Comparison of ENCODE assay signal across 9 mouse cellular contexts in the genomic region with DNA sequence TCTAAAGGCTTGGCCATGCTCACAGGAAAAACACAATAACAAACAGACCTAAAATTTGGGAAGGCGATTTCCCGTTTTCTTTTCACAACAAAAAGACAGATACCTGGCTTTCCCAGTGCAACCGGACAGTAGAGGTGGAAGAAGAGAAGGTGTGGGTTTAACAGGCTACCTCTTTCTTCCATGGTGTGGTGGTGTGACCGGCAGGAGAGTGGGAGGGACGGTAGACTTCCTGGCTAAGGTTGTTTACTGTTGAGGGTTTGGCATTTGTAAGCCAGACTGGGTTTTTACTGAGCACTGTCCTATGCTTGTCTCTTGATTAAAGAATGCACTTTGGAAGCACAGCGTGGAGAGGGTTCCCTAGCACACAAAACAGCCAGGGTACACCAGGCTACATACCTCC. TPM values are rescaled to one million over a fixed set of nuclear protein-coding genes. Genes with fewer than 3 reads are reported as not detected.
DNase-seq lines count a peak whose midpoint lies in the region; ATAC-seq and TF ChIP-seq lines count a peak whose summit lies in the region.
"Had no signal": no experiment of that assay in that cellular context is flagged by ENCODE, and none has a peak within 500 bp of the region (broad histone marks: within the 10 kb centered on the region; RNA-seq: fewer than 3 reads in every experiment).

No protein-coding gene starts in this region.

- no peak overlapping the region for H3K9ac ChIP-seq in heart, embryonic 14.5 days (ENCODE audit: low read length)
- H3K9ac ChIP-seq in forebrain, postnatal 0 days: peak overlapping the region; percentile 45; the same call in 1 of the 2 replicates
- no peak overlapping the region; the same call in 1 of the 2 replicates for H3K9ac ChIP-seq in midbrain, embryonic 12.5 days (replicated peaks)

- no peaks in the 10 kb centered on the region for H3K27me3 ChIP-seq in heart, embryonic 14.5 days (ENCODE audit: control insufficient read depth, insufficient read depth, low read length)
- H3K27me3 ChIP-seq in G1E (ENCODE audit: insufficient read depth, low read length): no peaks in the 10 kb centered on the region
- H3K27me3 ChIP-seq in forebrain, postnatal 0 days (ENCODE audit: insufficient read depth, low read length): no peaks in the 10 kb centered on the region
- peaks cover 13% of the 10 kb centered on the region for H3K27me3 ChIP-seq in midbrain, embryonic 12.5 days

- no peak for DNase-seq in heart, adult 18-20 months
- peak; percentile 56 for DNase-seq in G1E (ENCODE audit: low spot score)
- DNase-seq in forebrain, postnatal 0 days: peak; percentile 50
- no peak for DNase-seq in adrenal gland, adult 8-10 months
- no peak for DNase-seq in cerebellum, adult 9-11 months
- DNase-seq in adrenal gland, postnatal 36 days: no peak

- no peak overlapping the region for H3K4me3 ChIP-seq in heart, embryonic 14.5 days (ENCODE audit: control insufficient read depth in 1 of 2, insufficient read depth in 1 of 2, low read depth in 1 of 2, low read length in 2 of 2)
- H3K4me3 ChIP-seq in G1E (ENCODE audit: low read depth, low read length): peak overlapping the region; percentile 59
- peak overlapping the region; percentile 4; the same call in 1 of the 2 replicates for H3K4me3 ChIP-seq in forebrain, postnatal 0 days (ENCODE audit: low read depth, low read length)
- peak overlapping the region; percentile 33 for H3K4me3 ChIP-seq in midbrain, embryonic 12.5 days

- H3K9me3 ChIP-seq in heart, embryonic 14.5 days (ENCODE audit: control insufficient read depth, low read length): no peaks in the 10 kb centered on the region
- no peaks in the 10 kb centered on the region for H3K9me3 ChIP-seq in G1E (replicated peaks)
- H3K9me3 ChIP-seq in forebrain, postnatal 0 days (ENCODE audit: low read length): no peaks in the 10 kb centered on the region
- H3K9me3 ChIP-seq in midbrain, embryonic 12.5 days: no peaks in the 10 kb centered on the region

- 49% methylated on average over 6 of the region's 6 CpGs for WGBS in heart, embryonic 14.5 days
- WGBS in forebrain, postnatal 0 days: 17% methylated on average over 6 of the region's 6 CpGs
- WGBS in midbrain, embryonic 12.5 days: 14% methylated on average over 6 of the region's 6 CpGs

- H3K36me3 ChIP-seq in heart, embryonic 14.5 days (ENCODE audit: control insufficient read depth, insufficient read depth, low read length): no peaks in the 10 kb centered on the region
- peaks cover 10% of the 10 kb centered on the region for H3K36me3 ChIP-seq in G1E (replicated peaks)
- no peaks in the 10 kb centered on the region for H3K36me3 ChIP-seq in forebrain, postnatal 0 days (ENCODE audit: insufficient read depth)
- no peaks in the 10 kb centered on the region for H3K36me3 ChIP-seq in midbrain, embryonic 12.5 days

- no peak for TF ChIP-seq CTCF in G1E (IDR thresholded peaks at IDR 0.05; ENCODE audit: low read depth, low read length)
- no peak for TF ChIP-seq CTCF in forebrain, postnatal 0 days (IDR thresholded peaks at IDR 0.05; ENCODE audit: low read depth)

- H3K4me2 ChIP-seq in heart, embryonic 14.5 days (ENCODE audit: low read length): peak overlapping the region; percentile 58
- peak overlapping the region; percentile 40 for H3K4me2 ChIP-seq in forebrain, postnatal 0 days (ENCODE audit: low read depth)
- peak overlapping the region; percentile 50 for H3K4me2 ChIP-seq in midbrain, embryonic 12.5 days (replicated peaks)

- H3K27ac ChIP-seq in heart, embryonic 14.5 days (replicated peaks in 1 of 2; ENCODE audit: control insufficient read depth in 1 of 2, insufficient read depth in 1 of 2, low read depth in 2 of 2, low read length in 2 of 2): no peak overlapping the region
- H3K27ac ChIP-seq in forebrain, postnatal 0 days (ENCODE audit: low read depth, low read length): peak overlapping the region; percentile 4; the same call in 1 of the 2 replicates
- peak overlapping the region; percentile 81 for H3K27ac ChIP-seq in midbrain, embryonic 12.5 days (replicated peaks)

- H3K4me1 ChIP-seq in heart, embryonic 14.5 days (ENCODE audit: control insufficient read depth in 2 of 2, insufficient read depth in 2 of 2, low read length in 2 of 2): peaks cover 7 to 9% of the 10 kb centered on the region in 2 experiments
- H3K4me1 ChIP-seq in G1E (ENCODE audit: insufficient read depth, low read depth, low read length): peaks cover 49% of the 10 kb centered on the region
- peaks cover 4% of the 10 kb centered on the region; the same call in 1 of the 2 replicates for H3K4me1 ChIP-seq in forebrain, postnatal 0 days (ENCODE audit: insufficient read depth)
- peaks cover 16% of the 10 kb centered on the region for H3K4me1 ChIP-seq in midbrain, embryonic 12.5 days

- ATAC-seq in heart, embryonic 14.5 days (ENCODE audit: insufficient number of reproducible peaks, insufficient read depth, low FRiP score, low read depth): no peak
- peak; percentile 31; the same call in 1 of the 2 replicates for ATAC-seq in G1E (ENCODE audit: extremely low read depth, insufficient number of reproducible peaks, low FRiP score, poor library complexity, severe bottlenecking)
- ATAC-seq in forebrain, postnatal 0 days: no peak
- ATAC-seq in midbrain, embryonic 12.5 days (ENCODE audit: low FRiP score, low read depth): peak; percentile 50; the same call in 1 of the 2 replicates
- ATAC-seq: CD4-positive, CD25-positive, alpha-beta regulatory T cell, adult 4 months had no signal

RNA-seq across cellular contexts. Expression of a gene that starts 45.9 kb away (rescaled TPM):
- polyA plus RNA-seq in heart, embryonic 14.5 days (2014; fragmentation: Nextera tagmentation; extraction: Ambion mirVana): 3.3 and 3.4 TPM in 2 replicates
- total RNA-seq in heart, adult 18-20 months (2021): 10 to 100 TPM in 1 of 2 experiments, 1 to 10 TPM in 1; 7.5 to 10.2 TPM
- 46.0 and 65.0 TPM in 2 replicates for total RNA-seq in G1E (2014; fragmentation: Nextera tagmentation)
- total RNA-seq in G1E (2017): 46.1 and 46.2 TPM in 2 replicates
- 18.7 and 22.0 TPM in 2 replicates for polyA plus RNA-seq in G1E (2012)
- 3.3 and 3.5 TPM in 2 replicates for total RNA-seq in forebrain, postnatal 0 days (2014; rRNA removed)
- polyA plus RNA-seq in forebrain, postnatal 0 days (2015; fragmentation: Nextera tagmentation; extraction: Ambion mirVana): 0.28 and 0.64 TPM in 2 replicates
- polyA plus RNA-seq in midbrain, embryonic 12.5 days (2016; fragmentation: Nextera tagmentation; extraction: Ambion mirVana): 3.0 and 3.5 TPM in 2 replicates
- 10 to 100 TPM; 23.0 to 38.9 (median 32.6) TPM for total RNA-seq in adrenal gland, adult 8-10 months (2022)
- total RNA-seq in adrenal gland, postnatal 36 days (2021): 10 to 100 TPM; 23.9 to 24.2 TPM

Comparison
In these comparisons a context has a peak if more than half of its experiments do, and no peak if none do; other contexts are left out.
1. ATAC-seq: peak in G1E (single experiment) and midbrain, embryonic 12.5 days (single experiment); none in heart, embryonic 14.5 days (single experiment) and forebrain, postnatal 0 days (single experiment).
2. H3K27ac ChIP-seq: peak in forebrain, postnatal 0 days (single experiment) and midbrain, embryonic 12.5 days (single experiment); none in heart, embryonic 14.5 days (0 of 2).
3. H3K4me3 ChIP-seq: peak in G1E (single experiment), forebrain, postnatal 0 days (single experiment) and midbrain, embryonic 12.5 days (single experiment); none in heart, embryonic 14.5 days (0 of 2).
4. DNase-seq: peak in G1E (single experiment) and forebrain, postnatal 0 days (single experiment); none in heart, adult 18-20 months (0 of 2), adrenal gland, adult 8-10 months (single experiment), cerebellum, adult 9-11 months (single experiment) and adrenal gland, postnatal 36 days (0 of 2).
5. Peak in every context shown above with its lines, with median percentiles within 50 percentile points of each other: H3K4me2 ChIP-seq.